ENCODE assay signal across 7 mouse cellular contexts in genomic region chr13:37854031-37854431, GRCm38 (mm10).
DNase-seq lines count a peak whose midpoint lies in the region; ATAC-seq and TF ChIP-seq lines count a peak whose summit lies in the region.

No protein-coding gene starts in this region.

- H3K27ac ChIP-seq in ES-E14 (ENCODE audit: insufficient read depth, low read depth, low read length, poor library complexity, severe bottlenecking), result peak overlapping the region; percentile 77
- H3K27ac ChIP-seq in forebrain, embryonic 15.5 days (replicated peaks), result no peak overlapping the region
- no peak overlapping the region for H3K27ac ChIP-seq in hindbrain, embryonic 12.5 days
- H3K27ac ChIP-seq in midbrain, embryonic 16.5 days (ENCODE audit: low read length), result no peak overlapping the region
- H3K27ac ChIP-seq in stomach, postnatal 0 days (replicated peaks), result peak overlapping the region; percentile 92

- H3K4me2 ChIP-seq in forebrain, embryonic 15.5 days (replicated peaks), result peak overlapping the region; percentile 36
- peak overlapping the region; percentile 44 for H3K4me2 ChIP-seq in hindbrain, embryonic 12.5 days (replicated peaks)
- peak overlapping the region; percentile 54 for H3K4me2 ChIP-seq in midbrain, embryonic 16.5 days (ENCODE audit: low read length)
- peak overlapping the region; percentile 59 for H3K4me2 ChIP-seq in stomach, postnatal 0 days (replicated peaks; ENCODE audit: low read depth)

- 6% methylated on average over 14 of the region's 14 CpGs for WGBS in forebrain, embryonic 15.5 days
- 2% methylated on average over 14 of the region's 14 CpGs for WGBS in hindbrain, embryonic 12.5 days
- 6% methylated on average over 14 of the region's 14 CpGs for WGBS in midbrain, embryonic 16.5 days
- 12% methylated on average over 14 of the region's 14 CpGs for WGBS in stomach, postnatal 0 days

- no peaks in the 10 kb centered on the region for H3K9me3 ChIP-seq in ES-E14 (ENCODE audit: control insufficient read depth, insufficient read depth, low read depth, low read length)
- H3K9me3 ChIP-seq in forebrain, embryonic 15.5 days, result no peaks in the 10 kb centered on the region
- no peaks in the 10 kb centered on the region for H3K9me3 ChIP-seq in hindbrain, embryonic 12.5 days (replicated peaks)
- no peaks in the 10 kb centered on the region for H3K9me3 ChIP-seq in midbrain, embryonic 16.5 days (replicated peaks; ENCODE audit: control insufficient read depth, low read length, poor library complexity, severe bottlenecking)
- no peaks in the 10 kb centered on the region for H3K9me3 ChIP-seq in stomach, postnatal 0 days (ENCODE audit: control insufficient read depth, low read length)

- 0 out of 2 replicates have a peak, but pooled peaks cover 5% of the 10 kb centered on the region for H3K27me3 ChIP-seq in forebrain, embryonic 15.5 days
- H3K27me3 ChIP-seq in hindbrain, embryonic 12.5 days, result no peaks in the 10 kb centered on the region
- H3K27me3 ChIP-seq in midbrain, embryonic 16.5 days (ENCODE audit: control insufficient read depth, insufficient read depth, low read depth, low read length), result no peaks in the 10 kb centered on the region
- H3K27me3 ChIP-seq in stomach, postnatal 0 days (ENCODE audit: control insufficient read depth, insufficient read depth, low read length), result no peaks in the 10 kb centered on the region

- peak overlapping the region; percentile 39; the same call in 1 of the 2 replicates for H3K9ac ChIP-seq in ES-E14 (ENCODE audit: insufficient read depth, low read depth, low read length, poor library complexity, severe bottlenecking)
- H3K9ac ChIP-seq in forebrain, embryonic 15.5 days (replicated peaks), result no peak overlapping the region
- H3K9ac ChIP-seq in hindbrain, embryonic 12.5 days, result no peak overlapping the region
- H3K9ac ChIP-seq in midbrain, embryonic 16.5 days (ENCODE audit: low read depth, low read length), result peak overlapping the region; percentile 38; the same call in 1 of the 2 replicates
- peak overlapping the region; percentile 41; the same call in 1 of the 2 replicates for H3K9ac ChIP-seq in stomach, postnatal 0 days (ENCODE audit: low read length)

- DNase-seq in ES-E14 (ENCODE audit: low read depth, low spot score) (peak; percentile 81), liver (peak; percentile 67)
- DNase-seq in adrenal gland, adult 2 months, result peak; percentile 77
- peak; percentile 69 for DNase-seq in stomach, postnatal 0 days (ENCODE audit: low spot score)

- peaks cover 3 to 21% of the 10 kb centered on the region in 2 experiments; a peak in 3 of 4 replicates for H3K4me1 ChIP-seq in ES-E14 (ENCODE audit: control insufficient read depth in 2 of 2, insufficient read depth in 2 of 2, low read length in 2 of 2, poor library complexity in 1 of 2)
- H3K4me1 ChIP-seq in forebrain, embryonic 15.5 days, result peaks cover 24% of the 10 kb centered on the region
- H3K4me1 ChIP-seq in hindbrain, embryonic 12.5 days, result peaks cover 21% of the 10 kb centered on the region
- H3K4me1 ChIP-seq in midbrain, embryonic 16.5 days (ENCODE audit: control insufficient read depth, insufficient read depth, low read length), result peaks cover 11% of the 10 kb centered on the region
- peaks cover 13% of the 10 kb centered on the region for H3K4me1 ChIP-seq in stomach, postnatal 0 days (replicated peaks; ENCODE audit: control insufficient read depth, insufficient read depth)

- in situ Hi-C loops in ES-E14 (cut with MboI; ENCODE audit: low sequenced_read_pairs in 2 of 2, unreplicated experiment in 2 of 2), result no loop called here

- no peak for TF ChIP-seq CTCF in stomach, postnatal 0 days (IDR thresholded peaks at IDR 0.05; ENCODE audit: low read depth)

- TF ChIP-seq EP300 in stomach, postnatal 0 days (optimal IDR thresholded peaks at IDR 0.05), result no peak

- ATAC-seq in forebrain, embryonic 15.5 days (replicated peaks), result no peak
- ATAC-seq in hindbrain, embryonic 12.5 days (ENCODE audit: low FRiP score), result no peak
- ATAC-seq in midbrain, embryonic 16.5 days, result no peak
- ATAC-seq in stomach, postnatal 0 days (ENCODE audit: low FRiP score, low TSS enrichment), result peak; percentile 43

- H3K4me3 ChIP-seq in ES-E14 (ENCODE audit: insufficient read depth in 1 of 2, low read depth in 1 of 2, low read length in 2 of 2, poor library complexity in 1 of 2, severe bottlenecking in 1 of 2), result peak overlapping the region; percentile 48 to 58
- peak overlapping the region; percentile 10; the same call in 1 of the 2 replicates for H3K4me3 ChIP-seq in forebrain, embryonic 15.5 days
- H3K4me3 ChIP-seq in hindbrain, embryonic 12.5 days, result peak overlapping the region; percentile 16
- H3K4me3 ChIP-seq in midbrain, embryonic 16.5 days (ENCODE audit: low read depth, low read length), result peak overlapping the region; percentile 25
- peak overlapping the region; percentile 27 for H3K4me3 ChIP-seq in stomach, postnatal 0 days (ENCODE audit: low read depth, low read length)

- no peaks in the 10 kb centered on the region for H3K36me3 ChIP-seq in ES-E14 (ENCODE audit: control insufficient read depth, insufficient read depth, low read length, poor library complexity, severe bottlenecking)
- no peaks in the 10 kb centered on the region for H3K36me3 ChIP-seq in forebrain, embryonic 15.5 days
- no peaks in the 10 kb centered on the region for H3K36me3 ChIP-seq in hindbrain, embryonic 12.5 days
- no peaks in the 10 kb centered on the region for H3K36me3 ChIP-seq in midbrain, embryonic 16.5 days (ENCODE audit: control insufficient read depth, insufficient read depth, low read length)
- no peaks in the 10 kb centered on the region for H3K36me3 ChIP-seq in stomach, postnatal 0 days (ENCODE audit: control insufficient read depth, insufficient read depth, low read length)

TF ChIP-seq in ES-E14, 5 proteins besides CTCF, POLR2A, EP300 and RAD21:
- TF ChIP-seq ZC3H11A (IDR thresholded peaks at IDR 0.05; ENCODE audit: borderline replicate concordance, low read depth, low read length) (no peak), CHD2 (IDR thresholded peaks at IDR 0.05; ENCODE audit: low read depth, low read length) (no peak), ZNF384 (IDR thresholded peaks at IDR 0.05; ENCODE audit: low read depth, low read length) (no peak; the same call in 1 of the 2 replicates), HCFC1 (IDR thresholded peaks at IDR 0.05; ENCODE audit: borderline replicate concordance, insufficient read depth, low read length) (no peak), MAFK (IDR thresholded peaks at IDR 0.05; ENCODE audit: insufficient read depth, low read depth, low read length) (no peak)

Comparison
In these comparisons a context has a peak if more than half of its experiments do, and no peak if none do; other contexts are left out.
1. H3K27ac ChIP-seq: peak in ES-E14 (single experiment) and stomach, postnatal 0 days (single experiment); none in forebrain, embryonic 15.5 days (single experiment), hindbrain, embryonic 12.5 days (single experiment) and midbrain, embryonic 16.5 days (single experiment).
2. H3K9ac ChIP-seq: peak in ES-E14 (single experiment), midbrain, embryonic 16.5 days (single experiment) and stomach, postnatal 0 days (single experiment); none in forebrain, embryonic 15.5 days (single experiment) and hindbrain, embryonic 12.5 days (single experiment).
3. Peak in every context shown above with its lines, with median percentiles within 50 percentile points of each other: DNase-seq, H3K4me3 ChIP-seq and H3K4me2 ChIP-seq.